Mouse (Mus musculus): ENCODE results near the gene Btg2.

DNA sequence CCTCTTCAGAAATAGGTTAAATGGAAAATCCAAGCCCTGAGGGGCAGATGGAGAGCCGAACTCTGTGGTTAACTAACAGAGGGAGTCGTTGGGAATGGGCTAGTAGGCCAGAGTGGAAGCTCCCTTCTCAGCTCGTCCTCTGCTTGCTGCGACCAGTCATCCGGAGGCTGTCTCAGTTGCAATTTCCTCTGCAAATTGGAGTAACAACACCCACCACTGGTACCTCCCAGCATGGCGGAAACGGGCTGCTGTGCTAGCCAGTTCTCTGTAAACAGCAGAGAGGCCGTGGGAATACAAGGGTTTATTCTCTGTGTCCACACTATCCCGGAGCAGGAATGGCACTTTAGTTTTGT is 15.2 kb downstream of the Btg2 start:
- TF ChIP-seq GATA1 (IDR thresholded peaks at IDR 0.05; ENCODE audit: borderline replicate concordance, low read length) (no peak), FLI1 (IDR thresholded peaks at IDR 0.05; ENCODE audit: low read length) (no peak)
